Mouse (Mus musculus) neural tube, postnatal 0 days (tissue): Measurements from ENCODE around the gene Dcaf6. TPM values are rescaled to one million over a fixed set of nuclear protein-coding genes. Genes with fewer than 3 reads are reported as not detected.

Source experiments
- polyA plus RNA-seq: library from polyadenylated mRNA; unstranded; fragments of >200 nt; fragmentation: Nextera tagmentation; extraction: Ambion mirVana; gene quantifications from 2 replicates; pipeline ENCODE4 v1.2.1, GENCODE M21; 2015

Dcaf6 gene
- 20.4 and 21.9 TPM in 2 replicates for polyA plus RNA-seq

DNA sequence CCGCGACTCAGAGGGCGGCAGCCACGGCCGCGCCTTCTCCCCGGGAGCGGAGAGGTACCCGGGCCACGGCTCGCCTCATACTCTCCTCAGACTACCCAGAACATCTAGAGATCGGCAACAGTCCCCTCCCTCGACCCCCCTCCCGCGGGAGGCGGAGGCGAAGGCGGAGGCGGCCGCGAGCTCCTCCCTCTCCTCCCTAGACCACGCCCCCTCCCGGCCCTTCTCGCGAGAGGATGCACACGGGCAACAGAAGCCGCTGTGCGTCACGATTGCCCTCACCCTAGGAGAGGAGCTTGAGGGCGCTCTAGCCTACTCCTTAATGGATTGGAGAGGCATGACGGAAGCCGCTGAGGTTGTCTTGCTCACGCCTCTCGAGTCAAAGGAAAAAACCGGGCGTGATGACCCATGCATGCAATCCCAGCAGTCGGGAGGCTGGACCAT lies at the start of gene Dcaf6, which contains the start of gene Mpc2:
Gene Dcaf6 (minus strand): TSS at position 116 of the 441 bp plus-strand sequence.
Gene Mpc2 (plus strand): TSS at position 278 of the 441 bp plus-strand sequence.

GRCm38 (mm10) chr1:165484688-165485233 lies 24.5 kb upstream of the Dcaf6 start, which contains the start of gene Adcy10:
Gene Adcy10 (plus strand): TSS chr1:165485183.

GRCm38 (mm10) chr1:165295489-165295888 lies 164.8 kb downstream of the Dcaf6 start, which contains the start of gene Gpr161:
Gene Gpr161 (plus strand): TSS chr1:165295789.

Other genes with a start within 250 kb of the Dcaf6 start
- 111 and 112 TPM in 2 replicates for gene Tiprl, start 223.5 kb downstream of the Dcaf6 start, polyA plus RNA-seq
- gene Gpr161, start 164.7 kb downstream of the Dcaf6 start, polyA plus RNA-seq, result 1.9 and 2.5 TPM in 2 replicates
- gene Mpc2, start 162 bp upstream of the Dcaf6 start, polyA plus RNA-seq, result 303 and 327 TPM in 2 replicates
- gene Adcy10, start 24.7 kb upstream of the Dcaf6 start, polyA plus RNA-seq, result 0.17 and 0.23 TPM in 2 replicates
- 160 and 164 TPM in 2 replicates for gene Mpzl1, start 174.1 kb upstream of the Dcaf6 start, polyA plus RNA-seq
- 8.1 and 8.5 TPM in 2 replicates for gene Rcsd1, start 249.3 kb upstream of the Dcaf6 start, polyA plus RNA-seq